Mouse (Mus musculus): ENCODE results near the gene Yy1. TPM values are rescaled to one million over a fixed set of nuclear protein-coding genes. Genes with fewer than 3 reads are reported as not detected.

The Yy1 gene
- polyA plus RNA-seq, 1 experiment from 2014 or later = 14.2 TPM

DNA sequence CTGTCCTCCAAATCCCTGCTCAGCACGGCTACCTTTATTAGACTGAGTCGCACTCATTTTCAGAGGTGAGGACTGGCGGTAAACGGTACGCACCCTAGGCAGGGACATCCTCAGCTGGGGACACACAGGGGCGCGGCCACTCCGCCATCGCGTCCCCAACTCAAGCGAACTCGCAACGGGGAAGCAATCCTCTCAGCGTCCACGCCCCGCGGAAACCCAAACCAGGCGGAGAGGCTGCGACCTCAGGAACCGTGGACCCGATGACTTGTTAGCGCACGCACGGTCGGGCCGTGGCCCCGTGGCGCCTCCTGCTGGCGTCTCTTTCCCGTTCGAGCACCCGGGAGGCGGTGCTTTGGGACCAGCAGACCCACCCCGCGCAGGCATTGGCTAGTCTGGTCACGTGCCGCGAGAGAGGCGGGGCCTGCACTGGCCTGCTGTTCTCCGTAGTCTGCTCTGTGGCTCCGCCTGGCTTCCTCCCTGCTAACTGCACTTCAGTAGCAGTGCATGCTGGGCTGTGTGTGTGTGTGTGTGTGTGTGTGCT is 35.0 kb upstream of the Yy1 start:
- Histone ChIP-seq H3K9ac (ENCODE audit: low read depth, low read length) (peak overlapping the region; percentile 81), H3K27me3 (ENCODE audit: control insufficient read depth, insufficient read depth, low read length) (no peaks in the 10 kb centered on the region), H3K4me3 (ENCODE audit: low read depth, low read length) (peak overlapping the region; percentile 71), H3K27ac (ENCODE audit: low read depth, low read length) (no peak overlapping the region), H3K9me3 (replicated peaks; ENCODE audit: control insufficient read depth, low read length) (no peaks in the 10 kb centered on the region), H3K4me2 (peak overlapping the region; percentile 88), H3K4me1 (ENCODE audit: control insufficient read depth, insufficient read depth, low read length) (no peaks in the 10 kb centered on the region), H3K36me3 (ENCODE audit: control insufficient read depth, insufficient read depth, low read length) (no peaks in the 10 kb centered on the region)
- under 1% methylated on average over 41 of the region's 41 CpGs for WGBS (ENCODE audit: insufficient replicate concordance)
- peak; percentile 98 for ATAC-seq (replicated peaks; ENCODE audit: insufficient number of reproducible peaks, low FRiP score, low TSS enrichment)

DNA sequence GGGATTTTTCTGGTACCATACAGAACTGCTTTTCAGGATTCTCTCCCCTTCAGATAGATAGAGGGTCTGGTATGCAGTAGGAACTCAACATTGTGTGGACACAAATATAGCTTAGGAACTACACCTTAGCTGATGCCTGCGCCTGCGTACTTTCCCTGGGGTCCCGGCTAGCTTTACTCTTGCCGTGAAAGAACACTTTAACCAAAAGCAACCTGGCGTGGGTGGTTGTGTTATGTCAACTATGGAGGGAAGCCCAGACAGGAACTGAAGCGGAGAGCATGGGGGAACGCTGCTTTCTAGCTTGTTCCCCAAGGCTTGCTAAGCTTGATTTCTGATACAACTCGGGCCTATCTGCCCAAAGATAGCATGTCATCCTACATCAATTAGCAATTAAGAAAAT is 34.5 kb upstream of the Yy1 start:
- Histone ChIP-seq H3K4me1 (ENCODE audit: control insufficient read depth, insufficient read depth, low read length) (peaks cover 4% of the 10 kb centered on the region), H3K27ac (ENCODE audit: low read depth, low read length) (no peak overlapping the region), H3K36me3 (ENCODE audit: control insufficient read depth, insufficient read depth, low read length) (no peaks in the 10 kb centered on the region), H3K9me3 (replicated peaks; ENCODE audit: control insufficient read depth, low read length) (no peaks in the 10 kb centered on the region), H3K4me2 (peak overlapping the region; percentile 88), H3K4me3 (ENCODE audit: low read depth, low read length) (peak overlapping the region; percentile 71), H3K27me3 (ENCODE audit: control insufficient read depth, insufficient read depth, low read length) (no peaks in the 10 kb centered on the region), H3K9ac (ENCODE audit: low read depth, low read length) (no peak overlapping the region)
- WGBS (ENCODE audit: insufficient replicate concordance) = 77% methylated on average over 8 of the region's 8 CpGs
- no peak for ATAC-seq (replicated peaks; ENCODE audit: insufficient number of reproducible peaks, low FRiP score, low TSS enrichment)

DNA sequence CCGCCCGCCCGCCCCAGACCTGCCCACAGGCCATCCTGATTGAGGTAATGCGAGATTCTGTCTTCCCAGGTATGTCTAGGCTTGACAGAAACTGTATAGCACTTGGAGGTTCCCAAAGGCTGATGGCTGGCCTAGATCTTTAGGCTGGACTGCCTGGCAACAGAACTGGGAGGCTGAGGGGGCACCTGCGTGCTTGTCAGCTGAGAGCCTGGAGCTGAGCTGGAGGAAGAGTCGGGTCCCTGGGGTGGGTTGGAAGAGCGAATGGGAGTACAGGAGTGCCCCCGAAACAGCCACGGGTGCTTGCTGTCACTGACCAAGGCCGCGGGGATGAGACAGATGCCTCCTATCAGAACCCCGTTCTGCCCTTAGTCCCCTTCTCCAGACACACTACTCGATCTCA is 34.1 kb upstream of the Yy1 start:
- H3K9me3 ChIP-seq (replicated peaks; ENCODE audit: control insufficient read depth, low read length) = no peaks in the 10 kb centered on the region
- no peak overlapping the region for H3K27ac ChIP-seq (ENCODE audit: low read depth, low read length)
- WGBS (ENCODE audit: insufficient replicate concordance) = 81% methylated on average over 13 of the region's 13 CpGs
- no peak for ATAC-seq (replicated peaks; ENCODE audit: insufficient number of reproducible peaks, low FRiP score, low TSS enrichment)
- no peak overlapping the region for H3K9ac ChIP-seq (ENCODE audit: low read depth, low read length)
- H3K36me3 ChIP-seq (ENCODE audit: control insufficient read depth, insufficient read depth, low read length) = no peaks in the 10 kb centered on the region
- no peak overlapping the region for H3K4me2 ChIP-seq
- peaks cover 6% of the 10 kb centered on the region for H3K4me1 ChIP-seq (ENCODE audit: control insufficient read depth, insufficient read depth, low read length)
- no peak overlapping the region for H3K4me3 ChIP-seq (ENCODE audit: low read depth, low read length)
- H3K27me3 ChIP-seq (ENCODE audit: control insufficient read depth, insufficient read depth, low read length) = no peaks in the 10 kb centered on the region

DNA sequence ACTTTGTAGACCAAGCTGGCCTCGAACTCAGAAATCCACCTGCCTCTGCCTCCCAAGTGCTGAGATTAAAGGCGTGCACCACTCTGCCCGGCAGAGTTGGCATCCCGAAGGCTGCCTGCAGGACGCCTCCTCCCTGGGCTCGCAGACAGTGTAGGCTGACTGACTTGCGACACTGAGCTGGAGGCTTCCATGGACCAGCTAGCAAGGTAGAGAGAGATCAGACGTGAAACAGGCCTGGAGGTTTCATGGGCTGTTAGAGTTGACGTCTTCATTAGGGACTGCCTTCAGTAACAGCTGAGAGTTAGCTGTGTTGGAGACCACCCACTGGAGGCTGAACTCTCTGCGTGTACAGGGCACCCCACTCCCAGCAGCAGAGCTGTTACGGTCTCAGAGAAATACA is 33.5 kb upstream of the Yy1 start:
- H3K4me3 ChIP-seq (ENCODE audit: low read depth, low read length) = no peak overlapping the region
- H3K36me3 ChIP-seq (ENCODE audit: control insufficient read depth, insufficient read depth, low read length) = no peaks in the 10 kb centered on the region
- H3K27ac ChIP-seq (ENCODE audit: low read depth, low read length) = no peak overlapping the region
- H3K9me3 ChIP-seq (replicated peaks; ENCODE audit: control insufficient read depth, low read length) = no peaks in the 10 kb centered on the region
- ATAC-seq (replicated peaks; ENCODE audit: insufficient number of reproducible peaks, low FRiP score, low TSS enrichment) = no peak
- H3K4me2 ChIP-seq = no peak overlapping the region
- no peaks in the 10 kb centered on the region for H3K27me3 ChIP-seq (ENCODE audit: control insufficient read depth, insufficient read depth, low read length)
- 77% methylated on average over 11 of the region's 11 CpGs for WGBS (ENCODE audit: insufficient replicate concordance)
- peaks cover 6% of the 10 kb centered on the region for H3K4me1 ChIP-seq (ENCODE audit: control insufficient read depth, insufficient read depth, low read length)
- no peak overlapping the region for H3K9ac ChIP-seq (ENCODE audit: low read depth, low read length)

DNA sequence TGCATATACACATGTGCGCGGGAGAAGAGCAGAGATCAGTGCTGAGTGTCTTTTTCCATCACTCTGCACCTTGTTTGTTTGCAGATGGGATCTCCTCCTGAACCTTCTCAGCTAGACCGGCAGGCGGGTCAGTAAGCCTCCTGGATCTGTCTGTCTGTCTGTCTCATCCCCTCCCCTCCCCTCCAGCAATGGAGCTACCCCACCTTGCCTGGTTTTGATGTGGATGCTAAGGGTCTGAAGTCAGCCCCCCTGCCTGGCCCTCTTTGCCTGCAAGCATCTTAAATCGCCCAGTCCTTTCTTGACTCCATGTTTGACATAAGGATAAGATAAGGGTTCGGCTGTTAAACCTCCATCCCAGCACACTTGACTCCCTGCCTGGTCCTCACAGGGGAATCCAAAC is 32.8 kb upstream of the Yy1 start:
- no peaks in the 10 kb centered on the region for H3K9me3 ChIP-seq (replicated peaks; ENCODE audit: control insufficient read depth, low read length)
- 61% methylated on average over 6 of the region's 6 CpGs for WGBS (ENCODE audit: insufficient replicate concordance)
- no peaks in the 10 kb centered on the region for H3K27me3 ChIP-seq (ENCODE audit: control insufficient read depth, insufficient read depth, low read length)
- peaks cover 6% of the 10 kb centered on the region for H3K4me1 ChIP-seq (ENCODE audit: control insufficient read depth, insufficient read depth, low read length)
- no peak overlapping the region for H3K9ac ChIP-seq (ENCODE audit: low read depth, low read length)
- no peaks in the 10 kb centered on the region for H3K36me3 ChIP-seq (ENCODE audit: control insufficient read depth, insufficient read depth, low read length)
- no peak overlapping the region for H3K27ac ChIP-seq (ENCODE audit: low read depth, low read length)
- no peak overlapping the region for H3K4me3 ChIP-seq (ENCODE audit: low read depth, low read length)
- H3K4me2 ChIP-seq = no peak overlapping the region
- no peak for ATAC-seq (replicated peaks; ENCODE audit: insufficient number of reproducible peaks, low FRiP score, low TSS enrichment)

DNA sequence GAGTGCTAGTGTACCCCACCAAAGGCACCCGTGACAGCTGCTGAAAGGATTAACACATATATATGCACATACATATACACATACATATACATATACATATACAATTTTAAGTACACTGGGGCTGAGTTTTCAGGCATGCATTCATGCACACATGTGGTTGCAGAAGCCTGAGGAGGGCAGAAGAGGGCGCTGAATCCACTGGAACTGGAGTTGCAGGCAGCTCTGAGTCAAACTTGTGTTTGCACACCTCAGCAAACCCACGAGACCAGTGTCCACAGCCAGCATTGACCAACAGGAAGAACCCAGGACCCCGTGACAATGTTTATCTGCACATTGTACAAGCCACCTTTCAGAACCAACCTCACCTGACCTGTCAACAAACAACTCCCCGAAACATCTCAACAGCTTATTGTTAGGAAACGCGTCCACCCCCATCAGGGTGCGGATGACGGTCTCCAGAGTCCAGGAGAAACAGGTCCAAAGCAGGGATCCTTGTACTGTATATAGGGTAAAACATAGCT is 32.2 kb upstream of the Yy1 start:
- Histone ChIP-seq H3K36me3 (ENCODE audit: control insufficient read depth, insufficient read depth, low read length) (no peaks in the 10 kb centered on the region), H3K27ac (ENCODE audit: low read depth, low read length) (no peak overlapping the region), H3K4me3 (ENCODE audit: low read depth, low read length) (no peak overlapping the region), H3K9me3 (replicated peaks; ENCODE audit: control insufficient read depth, low read length) (no peaks in the 10 kb centered on the region), H3K9ac (ENCODE audit: low read depth, low read length) (no peak overlapping the region), H3K27me3 (ENCODE audit: control insufficient read depth, insufficient read depth, low read length) (no peaks in the 10 kb centered on the region), H3K4me2 (no peak overlapping the region), H3K4me1 (ENCODE audit: control insufficient read depth, insufficient read depth, low read length) (peaks cover 6% of the 10 kb centered on the region)
- ATAC-seq (replicated peaks; ENCODE audit: insufficient number of reproducible peaks, low FRiP score, low TSS enrichment) = no peak
- 63% methylated on average over 9 of the region's 9 CpGs for WGBS (ENCODE audit: insufficient replicate concordance)

DNA sequence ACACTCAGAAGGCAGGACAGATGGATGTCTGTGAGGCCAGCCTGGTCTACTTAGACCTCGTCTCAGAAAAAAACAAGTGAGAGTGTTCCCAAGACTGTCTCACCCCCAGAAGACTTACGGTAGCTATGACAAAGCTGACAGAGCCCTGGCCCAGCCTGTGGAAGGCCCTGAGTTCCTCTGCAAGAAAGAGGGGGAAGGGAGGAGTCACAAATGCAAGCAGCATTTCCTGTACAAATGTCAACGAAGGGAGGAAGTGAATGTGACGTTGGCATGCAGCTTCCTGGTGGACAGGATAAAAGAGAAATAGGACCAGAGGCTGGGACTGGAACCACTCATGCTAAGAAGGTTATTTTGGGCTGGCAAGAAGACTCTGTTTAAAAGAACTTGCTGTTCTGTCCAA is 31.6 kb upstream of the Yy1 start:
- H3K4me2 ChIP-seq = no peak overlapping the region
- H3K27ac ChIP-seq (ENCODE audit: low read depth, low read length) = no peak overlapping the region
- no peak for ATAC-seq (replicated peaks; ENCODE audit: insufficient number of reproducible peaks, low FRiP score, low TSS enrichment)
- H3K4me1 ChIP-seq (ENCODE audit: control insufficient read depth, insufficient read depth, low read length) = peaks cover 10% of the 10 kb centered on the region
- WGBS (ENCODE audit: insufficient replicate concordance) = 43% methylated on average over 4 of the region's 4 CpGs
- no peaks in the 10 kb centered on the region for H3K27me3 ChIP-seq (ENCODE audit: control insufficient read depth, insufficient read depth, low read length)
- H3K9ac ChIP-seq (ENCODE audit: low read depth, low read length) = no peak overlapping the region
- H3K36me3 ChIP-seq (ENCODE audit: control insufficient read depth, insufficient read depth, low read length) = no peaks in the 10 kb centered on the region
- no peaks in the 10 kb centered on the region for H3K9me3 ChIP-seq (replicated peaks; ENCODE audit: control insufficient read depth, low read length)
- no peak overlapping the region for H3K4me3 ChIP-seq (ENCODE audit: low read depth, low read length)

DNA sequence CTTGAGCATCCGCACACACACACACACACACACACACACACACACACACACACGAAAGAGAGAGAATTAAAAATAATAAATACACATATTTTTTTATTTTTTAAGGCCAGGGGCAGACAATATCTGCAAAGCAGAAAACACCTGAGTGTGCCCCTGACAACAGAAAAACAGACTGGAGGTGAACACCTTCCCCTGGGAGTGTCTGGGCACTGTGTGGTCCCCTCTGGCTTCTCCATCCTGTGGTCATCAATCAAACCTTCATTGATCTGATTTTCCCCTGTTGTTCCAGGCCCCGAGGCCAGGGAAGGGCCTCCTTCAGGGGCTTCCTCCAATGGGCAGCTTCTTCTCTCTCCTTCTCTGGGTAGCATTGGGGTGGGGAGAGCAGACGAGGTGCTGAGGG is 31.1 kb upstream of the Yy1 start:
- no peak overlapping the region for H3K27ac ChIP-seq (ENCODE audit: low read depth, low read length)
- no peaks in the 10 kb centered on the region for H3K36me3 ChIP-seq (ENCODE audit: control insufficient read depth, insufficient read depth, low read length)
- peaks cover 15% of the 10 kb centered on the region for H3K4me1 ChIP-seq (ENCODE audit: control insufficient read depth, insufficient read depth, low read length)
- no peak overlapping the region for H3K4me3 ChIP-seq (ENCODE audit: low read depth, low read length)
- H3K4me2 ChIP-seq = no peak overlapping the region
- no peak for ATAC-seq (replicated peaks; ENCODE audit: insufficient number of reproducible peaks, low FRiP score, low TSS enrichment)
- WGBS (ENCODE audit: insufficient replicate concordance) = 53% methylated on average over 4 of the region's 4 CpGs
- no peaks in the 10 kb centered on the region for H3K9me3 ChIP-seq (replicated peaks; ENCODE audit: control insufficient read depth, low read length)
- no peak overlapping the region for H3K9ac ChIP-seq (ENCODE audit: low read depth, low read length)
- no peaks in the 10 kb centered on the region for H3K27me3 ChIP-seq (ENCODE audit: control insufficient read depth, insufficient read depth, low read length)

DNA sequence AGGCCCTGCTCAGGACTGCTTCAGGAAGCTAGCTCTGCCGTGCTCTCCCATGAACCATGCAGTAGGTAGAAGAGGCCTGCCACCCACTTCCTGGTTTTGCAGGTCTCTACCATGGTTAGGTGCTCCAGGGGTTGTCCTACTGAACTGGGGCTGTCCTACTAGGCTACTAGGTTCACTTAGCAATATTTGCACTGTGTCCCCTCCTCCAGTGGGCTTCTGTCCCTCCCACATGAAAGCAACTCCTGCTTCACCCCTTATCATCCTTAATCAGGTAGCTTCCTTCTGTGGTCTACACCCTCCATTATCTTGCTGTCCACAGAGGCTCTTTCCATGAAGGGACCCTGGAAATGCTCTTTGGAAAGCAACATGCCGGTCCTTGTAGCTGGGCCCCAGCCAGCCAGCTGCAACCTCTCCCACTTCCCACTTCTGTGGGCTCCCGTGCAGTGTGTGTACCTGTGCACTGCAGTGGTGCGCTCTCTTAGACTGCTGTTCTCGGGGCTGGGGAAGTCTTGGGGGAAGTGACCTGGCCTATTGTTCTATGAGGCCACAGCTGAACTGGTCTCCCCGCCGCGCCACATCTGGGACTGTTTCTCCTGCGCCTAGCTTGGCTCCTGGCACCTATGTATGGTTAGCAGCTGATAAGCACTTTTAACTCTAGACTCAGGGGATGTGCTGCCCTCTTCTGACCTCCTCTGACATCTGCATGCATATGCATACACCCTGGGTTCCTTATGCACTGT is 29.5 kb upstream of the Yy1 start:
- H3K36me3 ChIP-seq (ENCODE audit: control insufficient read depth, insufficient read depth, low read length) = no peaks in the 10 kb centered on the region
- ATAC-seq (replicated peaks; ENCODE audit: insufficient number of reproducible peaks, low FRiP score, low TSS enrichment) = peak; percentile 70
- H3K9me3 ChIP-seq (replicated peaks; ENCODE audit: control insufficient read depth, low read length) = no peaks in the 10 kb centered on the region
- H3K4me3 ChIP-seq (ENCODE audit: low read depth, low read length) = no peak overlapping the region
- no peak overlapping the region for H3K9ac ChIP-seq (ENCODE audit: low read depth, low read length)
- H3K27me3 ChIP-seq (ENCODE audit: control insufficient read depth, insufficient read depth, low read length) = no peaks in the 10 kb centered on the region
- H3K4me1 ChIP-seq (ENCODE audit: control insufficient read depth, insufficient read depth, low read length) = peaks cover 19% of the 10 kb centered on the region
- WGBS (ENCODE audit: insufficient replicate concordance) = 36% methylated on average over 9 of the region's 9 CpGs
- H3K4me2 ChIP-seq = peak overlapping the region; percentile 40
- H3K27ac ChIP-seq (ENCODE audit: low read depth, low read length) = peak overlapping the region; percentile 66; the same call in 1 of the 2 replicates

Data from heart, embryonic 11.5 days (tissue).